Comparison of ENCODE assay signal across 8 mouse cellular contexts in genomic region chr1:97769294-97769903, GRCm38 (mm10). TPM values are rescaled to one million over a fixed set of nuclear protein-coding genes. Genes with fewer than 3 reads are reported as not detected.
DNase-seq lines count a peak whose midpoint lies in the region; ATAC-seq lines count a peak whose summit lies in the region.

No protein-coding gene starts in this region.

- H3K4me3 ChIP-seq in hindbrain, embryonic 15.5 days, result peak overlapping the region; percentile 95
- H3K4me3 ChIP-seq in liver, embryonic 12.5 days, result peak overlapping the region; percentile 89
- H3K4me3 ChIP-seq in neural tube, embryonic 14.5 days (ENCODE audit: low read depth, low read length), result peak overlapping the region; percentile 94

- peak overlapping the region; percentile 93 for H3K27ac ChIP-seq in hindbrain, embryonic 15.5 days (replicated peaks)
- peak overlapping the region; percentile 94 for H3K27ac ChIP-seq in liver, embryonic 12.5 days
- H3K27ac ChIP-seq in neural tube, embryonic 14.5 days (ENCODE audit: low read depth, low read length), result peak overlapping the region; percentile 90

- H3K36me3 ChIP-seq in hindbrain, embryonic 15.5 days, result no peaks in the 10 kb centered on the region
- no peaks in the 10 kb centered on the region for H3K36me3 ChIP-seq in liver, embryonic 12.5 days
- H3K36me3 ChIP-seq in neural tube, embryonic 14.5 days (ENCODE audit: control insufficient read depth, insufficient read depth, low read length), result no peaks in the 10 kb centered on the region

- peaks cover 39% of the 10 kb centered on the region for H3K4me1 ChIP-seq in hindbrain, embryonic 15.5 days (replicated peaks)
- peaks cover 57% of the 10 kb centered on the region for H3K4me1 ChIP-seq in liver, embryonic 12.5 days
- H3K4me1 ChIP-seq in neural tube, embryonic 14.5 days (ENCODE audit: control insufficient read depth, insufficient read depth, low read length), result peaks cover 19% of the 10 kb centered on the region

- H3K27me3 ChIP-seq in hindbrain, embryonic 15.5 days, result no peaks in the 10 kb centered on the region
- H3K27me3 ChIP-seq in liver, embryonic 12.5 days (replicated peaks), result no peaks in the 10 kb centered on the region
- H3K27me3 ChIP-seq in neural tube, embryonic 14.5 days (ENCODE audit: control insufficient read depth, insufficient read depth, low read length), result peaks cover 3% of the 10 kb centered on the region; the same call in 1 of the 2 replicates

- peak overlapping the region; percentile 94 for H3K9ac ChIP-seq in hindbrain, embryonic 15.5 days
- H3K9ac ChIP-seq in liver, embryonic 12.5 days, result peak overlapping the region; percentile 87
- peak overlapping the region; percentile 91 for H3K9ac ChIP-seq in neural tube, embryonic 14.5 days (replicated peaks; ENCODE audit: low read depth, low read length)

- H3K9me3 ChIP-seq in hindbrain, embryonic 15.5 days, result no peaks in the 10 kb centered on the region
- no peaks in the 10 kb centered on the region for H3K9me3 ChIP-seq in liver, embryonic 12.5 days (replicated peaks)
- no peaks in the 10 kb centered on the region for H3K9me3 ChIP-seq in neural tube, embryonic 14.5 days (ENCODE audit: control insufficient read depth, low read length)

- DNase-seq in lung, adult 18-20 months, result peak; percentile 10 to 14
- DNase-seq in lung, postnatal 25 days (ENCODE audit: low spot score), result no peak
- peak; percentile 2 for DNase-seq in adrenal gland, postnatal 25 days
- peak; percentile 2 for DNase-seq in fibroblast of lung, adult 2 months (ENCODE audit: low read depth)
- no peak for DNase-seq in natural killer cell, adult 2 months (ENCODE audit: low spot score in 2 of 2)

- ATAC-seq in hindbrain, embryonic 15.5 days (ENCODE audit: low FRiP score, low read depth), result peak; percentile 82
- peak; percentile 52 for ATAC-seq in liver, embryonic 12.5 days
- peak; percentile 82 for ATAC-seq in neural tube, embryonic 14.5 days (ENCODE audit: low read depth)

- WGBS in hindbrain, embryonic 15.5 days, result under 1% methylated on average over 40 of the region's 40 CpGs
- WGBS in liver, embryonic 12.5 days (ENCODE audit: insufficient replicate concordance), result under 1% methylated on average over 40 of the region's 40 CpGs
- under 1% methylated on average over 40 of the region's 40 CpGs for WGBS in neural tube, embryonic 14.5 days

- peak overlapping the region; percentile 58 for H3K4me2 ChIP-seq in hindbrain, embryonic 15.5 days
- H3K4me2 ChIP-seq in liver, embryonic 12.5 days, result peak overlapping the region; percentile 88
- H3K4me2 ChIP-seq in neural tube, embryonic 14.5 days (ENCODE audit: low read depth, low read length), result peak overlapping the region; percentile 63

RNA-seq across cellular contexts. Expression of gene Gin1, which starts 0.6 kb away (rescaled TPM):
- 10.7 and 17.6 TPM in 2 replicates for total RNA-seq in adrenal gland, postnatal 25 days (2021)
- 14.6 and 15.1 TPM in 2 replicates for polyA plus RNA-seq in hindbrain, embryonic 15.5 days (2015; fragmentation: Nextera tagmentation; extraction: Ambion mirVana)
- 17.8 and 20.2 TPM in 2 replicates for polyA plus RNA-seq in liver, embryonic 12.5 days (2016; fragmentation: Nextera tagmentation; extraction: Ambion mirVana)
- polyA plus RNA-seq in neural tube, embryonic 14.5 days (2014; fragmentation: Nextera tagmentation; extraction: Ambion mirVana), result 16.2 and 16.6 TPM in 2 replicates

RNA-seq across cellular contexts. Expression of gene Ppip5k2, which starts 0.8 kb away (rescaled TPM):
- 17.6 and 19.5 TPM in 2 replicates for total RNA-seq in adrenal gland, postnatal 25 days (2021)
- polyA plus RNA-seq in hindbrain, embryonic 15.5 days (2015; fragmentation: Nextera tagmentation; extraction: Ambion mirVana), result 53.5 and 55.4 TPM in 2 replicates
- 22.7 and 23.7 TPM in 2 replicates for polyA plus RNA-seq in liver, embryonic 12.5 days (2016; fragmentation: Nextera tagmentation; extraction: Ambion mirVana)
- polyA plus RNA-seq in neural tube, embryonic 14.5 days (2014; fragmentation: Nextera tagmentation; extraction: Ambion mirVana), result 89.2 and 97.7 TPM in 2 replicates

Comparison
In these comparisons a context has a peak if more than half of its experiments do, and no peak if none do; other contexts are left out.
1. DNase-seq: peak in lung, adult 18-20 months (2 of 2), adrenal gland, postnatal 25 days (single experiment) and fibroblast of lung, adult 2 months (single experiment); none in lung, postnatal 25 days (single experiment) and natural killer cell, adult 2 months (0 of 2).
2. Peak in every context shown above with its lines, with median percentiles within 50 percentile points of each other: ATAC-seq, H3K27ac ChIP-seq, H3K4me2 ChIP-seq, H3K4me3 ChIP-seq and H3K9ac ChIP-seq.